Mouse (Mus musculus) cerebellum, adult 2 months (tissue): ENCODE measurements at regions not wholly inside any gene's neighbourhood (a gene's known extent, or its start where the extent isn't known, plus 50 kb on each side); places are given as distances from the start of the nearest gene placed in this dataset.

ENCODE experiments used
- CTCF ChIP-seq: fragments of 200-500 bp; IDR thresholded peaks from 2 replicates; pipeline ENCODE4 v1.5.1; 2011; ENCODE audit warnings: low read depth, mild to moderate bottlenecking, control low read depth, low read length, moderate library complexity, borderline replicate concordance; ENCODE audit not compliant: insufficient read depth
- POLR2A ChIP-seq: fragments of 200-500 bp; IDR thresholded peaks from 2 replicates; pipeline ENCODE4 v1.6.1; 2011; ENCODE audit warnings: low read length, control low read depth, borderline replicate concordance; ENCODE audit not compliant: insufficient read depth

GRCm38 (mm10) chr6:148623119-148623770 is 179.1 kb upstream of the Tmtc1 start:
- TF ChIP-seq CTCF = no peak
- no peak for TF ChIP-seq POLR2A
